Mouse (Mus musculus) thymus, adult 18-20 months (tissue): ENCODE results near the gene Cab39l.
"Not testable (repeated sequence)": the region's sequence is repeated elsewhere in the genome, so short reads cannot be mapped to it uniquely, and the experiment has no call there.

Source experiments
- DNase-seq, 2 experiments: peaks; one replicate each; pipeline ENCODE4 v3.0.0; 2022; ENCODE audit warnings: mixed read lengths in 2 of 2

The Cab39l gene

GRCm38 (mm10) chr14:59576385-59576784 lies 135.6 kb downstream of the Cab39l start:
- DNase-seq, result no peak

- DNase-seq, result no peak
Observed at GRCm38 (mm10) chr14:59590614-59591013, 149.8 kb downstream of the Cab39l start.

- DNase-seq, result no peak
Observed at GRCm38 (mm10) chr14:59591901-59592300, 151.1 kb downstream of the Cab39l start.

- DNase-seq, result no peak
Observed at GRCm38 (mm10) chr14:59592593-59592992, 151.8 kb downstream of the Cab39l start.

DNA sequence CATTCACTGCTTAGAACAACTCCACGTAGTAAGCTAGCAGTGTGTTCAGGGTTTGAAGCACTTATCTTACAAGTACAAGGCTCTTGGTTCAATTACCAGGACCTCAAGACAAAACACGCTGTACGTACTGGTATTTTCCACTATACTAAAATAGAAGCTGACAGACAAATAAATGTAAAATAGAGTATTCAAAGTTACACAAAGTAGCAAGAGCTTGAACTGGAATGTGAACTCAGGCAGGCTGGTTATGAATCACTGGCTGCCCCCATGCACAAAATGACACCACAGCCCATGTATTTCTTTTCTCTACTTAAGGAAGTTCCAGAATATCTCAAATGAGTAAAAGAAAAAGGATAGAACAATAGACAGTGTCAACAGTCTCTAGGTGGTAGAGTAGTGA lies 154.2 kb downstream of the Cab39l start:
- no peak for DNase-seq

GRCm38 (mm10) chr14:59597398-59598259 lies 156.9 kb downstream of the Cab39l start, which contains the start of gene Cdadc1:
Gene Cdadc1, minus strand, starts transcription at chr14:59597959.
- peak; percentile 82 to 87 for DNase-seq

DNA sequence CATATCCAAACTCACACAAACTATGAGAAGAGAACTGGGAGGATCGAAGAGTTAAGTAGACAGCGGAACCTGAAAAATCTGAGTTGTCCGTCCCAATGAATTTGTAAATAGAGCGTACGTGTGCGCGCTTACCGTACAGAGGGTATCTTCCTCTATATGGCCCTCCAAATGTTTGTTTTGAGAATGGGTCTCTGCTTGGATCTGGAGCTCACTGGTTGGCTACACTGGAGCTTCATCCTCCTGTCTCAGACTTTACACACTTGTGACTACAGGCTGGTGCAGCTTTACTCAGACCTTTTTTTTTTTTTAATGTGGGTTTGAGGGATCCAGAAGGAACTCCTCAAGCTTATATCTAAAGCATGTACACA lies 157.5 kb downstream of the Cab39l start:
- no peak for DNase-seq

GRCm38 (mm10) chr14:59604002-59604645 lies 163.4 kb downstream of the Cab39l start:
- no peak for DNase-seq

DNA sequence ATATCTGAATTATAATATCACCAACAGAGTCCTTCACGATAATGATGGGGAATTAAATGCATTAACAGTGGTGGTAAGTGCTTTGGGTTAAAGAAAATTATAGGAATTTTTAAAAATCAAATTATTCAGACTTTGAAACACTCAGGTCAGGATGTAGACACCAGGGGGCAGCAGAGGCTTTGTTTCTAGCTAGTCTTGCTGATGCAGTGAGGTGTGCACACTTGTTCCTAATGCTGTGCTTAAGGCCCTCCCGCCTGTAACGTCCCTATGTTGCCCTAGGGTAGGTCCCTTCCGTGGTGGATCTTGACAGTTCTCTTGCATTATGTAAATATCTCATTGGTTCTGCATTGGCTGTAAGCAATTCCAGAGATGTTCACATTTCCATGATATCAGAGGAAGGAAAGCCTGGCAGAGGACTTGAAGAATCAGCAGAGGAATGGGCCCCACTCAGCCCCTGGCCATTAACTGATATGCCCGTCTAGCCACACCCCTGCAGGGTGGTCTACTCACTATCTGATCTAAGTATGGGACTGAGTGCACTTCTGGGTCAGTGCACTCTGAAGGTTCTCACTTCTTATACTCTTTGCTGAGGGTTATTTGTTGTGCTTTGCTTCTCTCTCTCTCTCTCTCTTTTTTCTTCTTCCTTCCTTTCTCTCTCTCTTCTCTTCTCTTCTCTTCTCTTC lies 165.0 kb downstream of the Cab39l start:
- DNase-seq, result peak; percentile 11 to 31

DNA sequence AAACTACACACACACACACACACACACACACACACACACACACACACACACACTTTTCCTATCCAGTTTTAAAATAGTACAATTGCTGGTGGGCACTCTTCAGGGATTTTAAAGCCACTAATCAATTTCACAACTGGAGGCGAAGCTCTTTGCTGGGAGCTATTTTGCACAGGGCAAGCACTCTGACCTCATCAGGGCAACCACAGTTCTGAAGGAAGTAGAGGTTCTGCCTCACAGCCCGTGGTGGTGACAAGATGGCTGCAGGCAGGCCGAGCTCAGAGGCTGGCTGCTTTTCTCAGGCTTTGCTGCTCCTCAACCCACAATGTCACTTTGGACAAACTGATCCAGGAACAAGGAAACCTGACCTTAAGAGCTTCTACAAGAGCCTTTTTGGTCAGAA lies 166.2 kb downstream of the Cab39l start:
- DNase-seq, result no peak

DNA sequence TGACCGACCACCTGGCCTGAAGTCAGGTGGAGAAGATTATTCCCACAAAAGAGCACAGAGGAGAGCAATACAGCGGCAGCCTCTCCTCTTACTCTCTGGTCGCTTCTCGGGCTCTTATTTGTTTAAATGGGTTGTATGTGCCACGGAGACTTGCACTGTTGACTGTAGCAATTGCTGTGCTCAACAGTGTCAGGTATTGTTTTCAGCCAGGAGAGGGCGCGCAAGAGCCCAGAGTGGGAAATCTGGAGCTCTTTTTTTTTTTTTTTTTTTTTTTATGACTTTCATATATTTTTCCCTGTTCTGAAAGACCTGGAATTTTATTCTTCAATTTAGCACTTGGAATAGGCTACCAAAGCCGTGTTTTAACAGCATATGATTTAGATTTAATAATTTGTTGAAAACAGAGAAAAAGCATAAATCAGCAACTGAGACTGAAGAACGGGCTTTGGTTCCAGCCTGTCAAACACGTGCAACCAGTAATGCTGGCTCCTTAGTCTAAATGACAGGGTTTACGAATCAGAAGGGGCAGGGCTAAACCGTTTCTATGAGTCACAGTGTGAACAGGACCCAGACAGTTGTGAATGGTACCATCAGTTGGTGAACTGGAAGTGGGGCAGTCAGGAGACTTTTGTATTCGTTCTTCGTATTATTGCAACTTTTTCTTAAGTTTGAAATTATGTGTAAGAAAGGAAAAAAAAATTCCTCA lies 172.3 kb downstream of the Cab39l start:
- DNase-seq, result no peak

- not testable (repeated sequence) for DNase-seq
Observed at GRCm38 (mm10) chr14:59614149-59614548, 173.4 kb downstream of the Cab39l start.

- DNase-seq, result no peak
Observed at GRCm38 (mm10) chr14:59616802-59617201, 176.0 kb downstream of the Cab39l start.

DNA sequence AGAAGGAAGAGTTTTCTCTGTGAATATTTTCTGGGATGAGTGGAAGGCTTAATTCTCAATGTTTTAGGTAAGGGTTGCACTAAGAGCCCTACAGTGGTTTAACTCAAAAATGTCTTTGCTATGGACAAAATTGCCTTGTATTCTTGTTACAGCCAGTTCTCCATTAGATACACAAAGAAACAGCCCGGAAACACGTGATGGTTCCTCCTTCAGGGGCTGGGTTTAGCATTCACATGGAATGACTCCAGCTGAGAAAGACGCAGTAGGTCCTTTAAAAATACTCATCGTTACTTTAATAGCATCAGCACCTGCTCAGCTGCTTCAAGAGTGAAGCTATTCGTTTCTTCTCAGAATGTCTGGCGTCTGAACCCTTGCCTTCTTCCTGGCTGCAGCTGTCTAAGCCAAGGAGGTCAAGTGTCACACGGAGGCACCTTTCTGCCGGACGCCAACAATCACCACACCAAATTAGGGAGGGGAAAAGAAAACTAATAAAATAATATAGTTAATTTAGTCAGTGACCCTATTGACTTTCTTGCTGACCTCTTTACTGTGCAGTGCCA lies 183.6 kb downstream of the Cab39l start:
- no peak for DNase-seq

GRCm38 (mm10) chr14:59625158-59625805 lies 184.5 kb downstream of the Cab39l start, which contains the start of gene Shisa2:
Gene Shisa2, plus strand, starts transcription at chr14:59625308.
- DNase-seq, result peak in 1 of 2 experiments; percentile 15

DNA sequence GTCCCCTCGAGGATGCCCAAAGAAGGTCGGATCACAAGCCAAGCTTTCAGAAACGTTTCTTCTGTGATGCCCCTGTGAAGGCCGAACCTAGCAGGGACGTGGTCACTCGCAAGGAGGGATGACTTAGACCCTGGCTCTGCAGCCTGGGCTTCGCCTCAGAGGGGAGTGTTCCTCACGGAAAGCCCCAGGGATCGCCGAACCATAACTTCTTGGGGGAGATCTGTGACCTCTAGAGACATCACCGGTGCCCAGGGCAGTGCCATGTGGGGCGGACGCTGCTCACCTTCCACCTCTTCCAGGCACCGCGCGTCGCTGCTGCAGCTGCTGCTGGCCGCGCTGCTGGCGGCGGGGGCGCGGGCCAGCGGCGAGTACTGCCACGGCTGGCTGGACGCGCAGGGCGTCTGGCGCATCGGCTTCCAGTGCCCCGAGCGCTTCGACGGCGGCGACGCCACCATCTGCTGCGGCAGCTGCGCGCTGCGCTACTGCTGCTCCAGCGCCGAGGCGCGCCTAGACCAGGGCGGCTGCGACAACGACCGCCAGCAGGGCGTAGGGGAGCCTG lies 185.1 kb downstream of the Cab39l start:
- no peak for DNase-seq

- DNase-seq, result no peak
Observed at GRCm38 (mm10) chr14:59626711-59627110, 185.9 kb downstream of the Cab39l start.

- no peak for DNase-seq
Observed at GRCm38 (mm10) chr14:59627142-59627680, 186.4 kb downstream of the Cab39l start.

GRCm38 (mm10) chr14:59627823-59628222 lies 187.1 kb downstream of the Cab39l start:
- DNase-seq, result no peak

DNA sequence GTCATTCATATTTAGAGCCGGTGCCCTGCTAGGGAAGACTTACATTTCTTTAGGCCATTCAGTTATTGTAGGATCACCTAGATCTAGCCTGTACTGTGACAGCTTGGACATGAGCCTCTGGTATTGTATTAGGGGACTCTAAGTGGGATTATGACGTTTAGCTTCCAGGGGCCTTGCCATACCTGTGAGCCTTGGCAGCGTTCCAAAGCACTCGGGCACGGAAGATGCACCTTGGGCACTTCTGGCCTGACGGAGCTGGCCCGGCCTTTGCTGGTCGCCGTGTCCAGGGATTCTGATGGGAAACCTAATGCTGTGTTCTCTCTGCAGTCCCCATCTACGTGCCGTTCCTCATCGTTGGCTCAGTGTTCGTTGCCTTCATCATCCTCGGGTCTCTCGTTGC lies 188.5 kb downstream of the Cab39l start:
- DNase-seq, result no peak

DNA sequence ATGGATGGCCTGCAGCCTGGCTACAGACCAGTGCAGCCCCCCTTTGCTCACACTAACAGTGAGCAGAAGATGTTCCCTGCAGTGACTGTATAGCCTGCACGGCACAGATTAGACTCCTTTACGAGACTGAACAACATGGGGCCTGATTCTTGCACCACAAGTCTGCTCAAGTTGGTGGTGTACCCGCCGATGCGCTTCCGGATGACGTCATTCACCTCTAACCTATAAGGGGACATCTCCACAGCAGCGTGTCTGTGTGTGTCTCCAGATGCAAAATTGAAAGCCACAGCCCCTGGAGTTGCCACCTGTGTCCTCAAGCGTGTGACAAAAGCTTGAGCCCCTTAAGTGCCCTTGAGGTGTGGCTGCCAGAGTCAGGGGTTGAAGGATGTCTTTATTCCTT lies 189.3 kb downstream of the Cab39l start:
- DNase-seq, result no peak
